In genomic region chr2:156937795-156938194, GRCm38 (mm10) we compare ENCODE assay signal across 16 mouse cellular contexts. TPM values are rescaled to one million over a fixed set of nuclear protein-coding genes. Genes with fewer than 3 reads are reported as not detected.
DNase-seq lines count a peak whose midpoint lies in the region; ATAC-seq lines count a peak whose summit lies in the region.
"Had no signal": no experiment of that assay in that cellular context is flagged by ENCODE, and none has a peak within 500 bp of the region (broad histone marks: within the 10 kb centered on the region; RNA-seq: fewer than 3 reads in every experiment).

No protein-coding gene starts in this region.

- DNase-seq in layer of hippocampus, adult 11-12 months (ENCODE audit: low spot score), result peak; percentile 52
- no peak for DNase-seq in layer of hippocampus, postnatal 10 days (ENCODE audit: low spot score in 2 of 2)
- peak; percentile 85 to 89 for DNase-seq in frontal cortex, adult 2 months (ENCODE audit: extremely low spot score in 1 of 2, low spot score in 1 of 2)
- peak; percentile 72 to 89 for DNase-seq in left cerebral cortex, adult 9 months (ENCODE audit: low spot score in 2 of 2)
- no peak for DNase-seq in gastrocnemius, adult 18-20 months (ENCODE audit: low spot score)
- DNase-seq: adrenal gland, postnatal 10 days; gastrocnemius, adult 2 months; kidney, postnatal 14 days; lung, postnatal 10 days; retina, postnatal 1 day had no signal

- H3K4me1 ChIP-seq in stomach, embryonic 14.5 days (ENCODE audit: control insufficient read depth, insufficient read depth, low read length), result no peaks in the 10 kb centered on the region
- H3K4me1 ChIP-seq in neural tube, embryonic 15.5 days, result no peaks in the 10 kb centered on the region
- H3K4me1 ChIP-seq: midbrain, embryonic 12.5 days; neural tube, embryonic 12.5 days had no signal

- no peak overlapping the region for H3K9ac ChIP-seq in stomach, embryonic 14.5 days (replicated peaks; ENCODE audit: low read depth, low read length)
- no peak overlapping the region for H3K9ac ChIP-seq in neural tube, embryonic 15.5 days (replicated peaks)
- H3K9ac ChIP-seq: heart, embryonic 13.5 days; midbrain, embryonic 12.5 days; neural tube, embryonic 12.5 days had no signal

- WGBS in stomach, embryonic 14.5 days, result 75% methylated on average over 2 of the region's 2 CpGs
- 80% methylated on average over 2 of the region's 2 CpGs for WGBS in neural tube, embryonic 15.5 days

- H3K4me3 ChIP-seq in stomach, embryonic 14.5 days (ENCODE audit: low read depth, low read length), result no peak overlapping the region
- H3K4me3 ChIP-seq in neural tube, embryonic 15.5 days (replicated peaks), result no peak overlapping the region
- H3K4me3 ChIP-seq: gastrocnemius, adult 2 months; heart, embryonic 13.5 days; midbrain, embryonic 12.5 days; neural tube, embryonic 12.5 days had no signal

- no peaks in the 10 kb centered on the region for H3K36me3 ChIP-seq in stomach, embryonic 14.5 days (ENCODE audit: control insufficient read depth, insufficient read depth, low read length)
- H3K36me3 ChIP-seq in neural tube, embryonic 15.5 days, result peaks cover 40% of the 10 kb centered on the region

- peak overlapping the region; percentile 48; the same call in 1 of the 2 replicates for H3K27ac ChIP-seq in stomach, embryonic 14.5 days (ENCODE audit: low read length)
- no peak overlapping the region for H3K27ac ChIP-seq in neural tube, embryonic 15.5 days (replicated peaks)
- H3K27ac ChIP-seq: gastrocnemius, adult 2 months; midbrain, embryonic 12.5 days; neural tube, embryonic 12.5 days had no signal

- ATAC-seq in stomach, embryonic 14.5 days (ENCODE audit: insufficient number of reproducible peaks, insufficient read depth, low FRiP score, low read depth), result no peak
- no peak for ATAC-seq in neural tube, embryonic 15.5 days (ENCODE audit: low FRiP score)
- ATAC-seq: hindbrain, embryonic 16.5 days had no signal

- no peaks in the 10 kb centered on the region for H3K27me3 ChIP-seq in stomach, embryonic 14.5 days (ENCODE audit: control insufficient read depth, insufficient read depth, low read length)
- H3K27me3 ChIP-seq in neural tube, embryonic 15.5 days (replicated peaks), result no peaks in the 10 kb centered on the region
- H3K27me3 ChIP-seq: heart, embryonic 13.5 days; midbrain, embryonic 12.5 days; neural tube, embryonic 12.5 days had no signal

- no peaks in the 10 kb centered on the region for H3K9me3 ChIP-seq in stomach, embryonic 14.5 days (ENCODE audit: control insufficient read depth, low read depth, low read length)
- H3K9me3 ChIP-seq in neural tube, embryonic 15.5 days (replicated peaks), result no peaks in the 10 kb centered on the region
- H3K9me3 ChIP-seq: heart, embryonic 13.5 days; midbrain, embryonic 12.5 days; neural tube, embryonic 12.5 days had no signal

- H3K4me2 ChIP-seq in stomach, embryonic 14.5 days (replicated peaks; ENCODE audit: low read depth, low read length), result no peak overlapping the region
- no peak overlapping the region for H3K4me2 ChIP-seq in neural tube, embryonic 15.5 days
- H3K4me2 ChIP-seq: heart, embryonic 13.5 days; midbrain, embryonic 12.5 days; neural tube, embryonic 12.5 days had no signal

RNA-seq across cellular contexts. Expression of gene Sla2, which starts 50.8 kb away (rescaled TPM):
- total RNA-seq in layer of hippocampus, postnatal 10 days (2021), result under 1 TPM; 0.23 to 0.25 TPM
- polyA plus RNA-seq in frontal cortex, adult 2 months (2012; rRNA removed), result 0.57 and 0.78 TPM in 2 replicates
- polyA plus RNA-seq in stomach, embryonic 14.5 days (2014; fragmentation: Nextera tagmentation; extraction: Ambion mirVana), result 0.22 and 0.28 TPM in 2 replicates
- polyA plus RNA-seq in neural tube, embryonic 15.5 days (2015; fragmentation: Nextera tagmentation; extraction: Ambion mirVana), result 0.22 and 7.3 TPM in 2 replicates
- total RNA-seq in gastrocnemius, adult 18-20 months (2021), result not detected
- total RNA-seq: gastrocnemius, adult 2 months had no signal

RNA-seq across cellular contexts. Expression of gene Ndrg3, which starts 54.1 kb away (rescaled TPM):
- total RNA-seq in layer of hippocampus, postnatal 10 days (2021), result 100 to 1,000 TPM; 360 to 416 TPM
- polyA plus RNA-seq in frontal cortex, adult 2 months (2012; rRNA removed), result 439 and 512 TPM in 2 replicates
- polyA plus RNA-seq in stomach, embryonic 14.5 days (2014; fragmentation: Nextera tagmentation; extraction: Ambion mirVana), result 44.4 and 45.1 TPM in 2 replicates
- polyA plus RNA-seq in neural tube, embryonic 15.5 days (2015; fragmentation: Nextera tagmentation; extraction: Ambion mirVana), result 158 and 168 TPM in 2 replicates
- total RNA-seq in gastrocnemius, adult 18-20 months (2021), result 10 to 100 TPM; 34.0 to 34.1 TPM

Comparison
In these comparisons a context has a peak if more than half of its experiments do, and no peak if none do; other contexts are left out.
1. DNase-seq: peak in layer of hippocampus, adult 11-12 months (single experiment), frontal cortex, adult 2 months (2 of 2) and left cerebral cortex, adult 9 months (2 of 2); none in layer of hippocampus, postnatal 10 days (0 of 2) and gastrocnemius, adult 18-20 months (single experiment).